ENCODE assay signal across 8 mouse cellular contexts in the genomic region with DNA sequence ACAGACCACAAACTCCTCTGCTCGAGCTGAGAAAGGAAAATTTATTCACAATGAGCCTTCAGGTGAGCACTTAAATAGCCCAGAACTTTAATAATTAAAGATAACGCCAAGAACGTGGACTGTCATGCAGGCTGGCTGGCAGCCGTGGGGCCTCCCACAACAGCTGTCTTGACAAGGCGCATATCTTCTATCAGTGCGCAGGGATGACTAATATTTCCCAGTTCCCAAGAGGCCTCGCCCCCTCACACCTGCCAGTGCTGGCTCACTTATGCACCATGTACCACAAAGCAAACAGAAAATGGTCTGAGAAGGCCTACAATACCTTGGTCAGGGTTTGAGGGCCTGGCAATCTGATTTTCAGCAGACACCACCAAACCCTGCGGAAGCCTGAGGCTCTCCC. TPM values are rescaled to one million over a fixed set of nuclear protein-coding genes. Genes with fewer than 3 reads are reported as not detected.
DNase-seq lines count a peak whose midpoint lies in the region; ATAC-seq and TF ChIP-seq lines count a peak whose summit lies in the region.
"Had no signal": no experiment of that assay in that cellular context is flagged by ENCODE, and none has a peak within 500 bp of the region (broad histone marks: within the 10 kb centered on the region; RNA-seq: fewer than 3 reads in every experiment).

No protein-coding gene starts in this region.

- H3K27ac ChIP-seq in embryonic facial prominence, embryonic 14.5 days (replicated peaks; ENCODE audit: low read depth, low read length), result no peak overlapping the region; the same call in 1 of the 2 replicates
- H3K27ac ChIP-seq in cerebellum, adult 2 months (ENCODE audit: insufficient read depth, low read length), result no peak overlapping the region

- ATAC-seq in embryonic facial prominence, embryonic 14.5 days (ENCODE audit: low read depth), result peak; percentile 48; the same call in 1 of the 2 replicates

- peak; percentile 67 to 68 for DNase-seq in left cerebral cortex, adult 9 months (ENCODE audit: low spot score in 2 of 2)
- DNase-seq in left cerebral cortex, postnatal 14 days (ENCODE audit: low spot score in 2 of 2), result no peak
- peak; percentile 39 for DNase-seq in CD4-positive, CD25-positive, alpha-beta regulatory T cell, adult 2 months (ENCODE audit: low read depth, low spot score)
- DNase-seq in embryonic facial prominence, embryonic 14.5 days (ENCODE audit: low spot score), result peak; percentile 38
- DNase-seq in layer of hippocampus, adult 9-11 months, result peak; percentile 77
- no peak for DNase-seq in adrenal gland, postnatal 14 days
- DNase-seq in cerebellum, adult 2 months, result no peak
- DNase-seq: left cerebral cortex, postnatal 4 days had no signal

- WGBS in embryonic facial prominence, embryonic 14.5 days, result 59% methylated on average over 8 of the region's 8 CpGs
- WGBS in cerebellum, adult 2 months, result 70% methylated on average over 8 of the region's 8 CpGs

- intact Hi-C loops in left cerebral cortex, postnatal 14 days (cut with DNase I), result no loop called here

- no peaks in the 10 kb centered on the region for H3K27me3 ChIP-seq in embryonic facial prominence, embryonic 14.5 days (replicated peaks; ENCODE audit: control insufficient read depth, insufficient read depth, low read length)
- no peaks in the 10 kb centered on the region for H3K27me3 ChIP-seq in cerebellum, adult 2 months (ENCODE audit: control insufficient read depth, insufficient read depth, low read length)

- TF ChIP-seq CTCF in cerebellum, adult 2 months (IDR thresholded peaks at IDR 0.05; ENCODE audit: borderline replicate concordance, insufficient read depth, low read depth, low read length), result no peak

- no peak overlapping the region for H3K4me2 ChIP-seq in embryonic facial prominence, embryonic 14.5 days (ENCODE audit: low read depth, low read length)

- no peak overlapping the region for H3K9ac ChIP-seq in embryonic facial prominence, embryonic 14.5 days (ENCODE audit: low read depth, low read length)

- no peaks in the 10 kb centered on the region for H3K9me3 ChIP-seq in embryonic facial prominence, embryonic 14.5 days (ENCODE audit: control insufficient read depth, low read length)

- no peaks in the 10 kb centered on the region for H3K36me3 ChIP-seq in embryonic facial prominence, embryonic 14.5 days (ENCODE audit: control insufficient read depth, insufficient read depth, low read length)

- no peaks in the 10 kb centered on the region for H3K4me1 ChIP-seq in embryonic facial prominence, embryonic 14.5 days (ENCODE audit: control insufficient read depth, insufficient read depth, low read length)
- peaks cover 22% of the 10 kb centered on the region for H3K4me1 ChIP-seq in cerebellum, adult 2 months (ENCODE audit: control insufficient read depth, insufficient read depth, low read length)

- H3K4me3 ChIP-seq in embryonic facial prominence, embryonic 14.5 days (ENCODE audit: low read depth, low read length), result no peak overlapping the region
- no peak overlapping the region for H3K4me3 ChIP-seq in cerebellum, adult 2 months (replicated peaks; ENCODE audit: insufficient read depth, low read depth, low read length)

- TF ChIP-seq POLR2A in cerebellum, adult 2 months (IDR thresholded peaks at IDR 0.05; ENCODE audit: borderline replicate concordance, insufficient read depth, low read length), result no peak

RNA-seq across cellular contexts. Expression of a gene that starts 14.4 kb away (rescaled TPM):
- 100 to 1,000 TPM; 108 to 126 TPM for total RNA-seq in left cerebral cortex, postnatal 14 days (2021)
- 54.1 and 57.5 TPM in 2 replicates for polyA plus RNA-seq in embryonic facial prominence, embryonic 14.5 days (2014; fragmentation: Nextera tagmentation; extraction: Ambion mirVana)
- total RNA-seq in adrenal gland, postnatal 14 days (2021), result 157 and 159 TPM in 2 replicates
- 79.3 and 92.5 TPM in 2 replicates for polyA plus RNA-seq in cerebellum, adult 2 months (2012; rRNA removed)

Comparison
In these comparisons a context has a peak if more than half of its experiments do, and no peak if none do; other contexts are left out.
1. DNase-seq: peak in left cerebral cortex, adult 9 months (2 of 2), CD4-positive, CD25-positive, alpha-beta regulatory T cell, adult 2 months (single experiment), embryonic facial prominence, embryonic 14.5 days (single experiment) and layer of hippocampus, adult 9-11 months (single experiment); none in left cerebral cortex, postnatal 14 days (0 of 2), adrenal gland, postnatal 14 days (single experiment) and cerebellum, adult 2 months (0 of 2).